8 mouse cellular contexts compared by ENCODE assay signal in the genomic region with DNA sequence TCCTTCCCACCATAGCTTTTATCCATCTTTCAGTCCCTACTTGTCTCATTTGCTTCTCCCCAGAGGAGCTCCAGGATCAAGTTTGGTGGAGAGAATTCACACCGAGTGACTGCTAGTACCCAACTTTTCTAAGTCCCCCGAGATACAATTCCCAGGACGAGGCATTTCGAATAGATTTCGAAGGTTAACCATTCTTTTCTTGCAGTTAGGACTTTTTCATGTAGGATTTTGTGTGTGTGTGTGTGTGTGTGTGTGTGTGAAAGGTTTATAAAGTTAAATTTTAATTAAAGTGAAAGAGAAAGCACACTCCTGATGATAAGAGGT. TPM values are rescaled to one million over a fixed set of nuclear protein-coding genes. Genes with fewer than 3 reads are reported as not detected.
DNase-seq lines count a peak whose midpoint lies in the region; ATAC-seq and TF ChIP-seq lines count a peak whose summit lies in the region.
"Had no signal": no experiment of that assay in that cellular context is flagged by ENCODE, and none has a peak within 500 bp of the region (broad histone marks: within the 10 kb centered on the region; RNA-seq: fewer than 3 reads in every experiment).

No protein-coding gene starts in this region.

- H3K4me3 ChIP-seq in lung, embryonic 15.5 days = peak overlapping the region; percentile 83
- H3K4me3 ChIP-seq in embryonic facial prominence, embryonic 14.5 days (ENCODE audit: low read depth, low read length) = peak overlapping the region; percentile 66
- H3K4me3 ChIP-seq in limb, embryonic 11.5 days (ENCODE audit: low read depth, low read length) = peak overlapping the region; percentile 71
- H3K4me3 ChIP-seq in small intestine, adult 2 months (ENCODE audit: low read depth, low read length) = peak overlapping the region; percentile 85

- ATAC-seq in lung, embryonic 15.5 days (ENCODE audit: borderline replicate concordance, extremely low read depth, low FRiP score, low TSS enrichment) = no peak
- no peak for ATAC-seq in embryonic facial prominence, embryonic 14.5 days (ENCODE audit: low read depth)
- ATAC-seq in limb, embryonic 11.5 days (ENCODE audit: insufficient number of reproducible peaks, low FRiP score, low TSS enrichment, low read depth) = no peak

- TF ChIP-seq CTCF in small intestine, adult 2 months (IDR thresholded peaks at IDR 0.05; ENCODE audit: extremely low read depth, insufficient read length, insufficient replicate concordance, low read depth, low read length) = no peak

- peaks cover 6% of the 10 kb centered on the region; the same call in 1 of the 2 replicates for H3K36me3 ChIP-seq in lung, embryonic 15.5 days
- H3K36me3 ChIP-seq in embryonic facial prominence, embryonic 14.5 days (ENCODE audit: control insufficient read depth, insufficient read depth, low read length) = peaks cover 9% of the 10 kb centered on the region
- H3K36me3 ChIP-seq in limb, embryonic 11.5 days (ENCODE audit: control insufficient read depth, insufficient read depth, low read length) = peaks cover 2% of the 10 kb centered on the region; the same call in 1 of the 2 replicates
- H3K36me3 ChIP-seq in small intestine, adult 2 months (ENCODE audit: control insufficient read depth, insufficient read depth, low read length) = 0 out of 2 replicates have a peak, but pooled peaks cover 4% of the 10 kb centered on the region

- H3K27ac ChIP-seq in lung, embryonic 15.5 days = peak overlapping the region; percentile 95; the same call in 1 of the 2 replicates
- peak overlapping the region; percentile 92 for H3K27ac ChIP-seq in embryonic facial prominence, embryonic 14.5 days (replicated peaks; ENCODE audit: low read depth, low read length)
- H3K27ac ChIP-seq in limb, embryonic 11.5 days (replicated peaks; ENCODE audit: low read depth, low read length) = no peak overlapping the region
- H3K27ac ChIP-seq in small intestine, adult 2 months (ENCODE audit: insufficient read depth, low read depth, low read length) = peak overlapping the region; percentile 94

- no peaks in the 10 kb centered on the region for H3K27me3 ChIP-seq in lung, embryonic 15.5 days
- no peaks in the 10 kb centered on the region for H3K27me3 ChIP-seq in embryonic facial prominence, embryonic 14.5 days (replicated peaks; ENCODE audit: control insufficient read depth, insufficient read depth, low read length)
- H3K27me3 ChIP-seq in limb, embryonic 11.5 days (ENCODE audit: control insufficient read depth, insufficient read depth, low read length) = no peaks in the 10 kb centered on the region
- H3K27me3 ChIP-seq in small intestine, adult 2 months (ENCODE audit: control insufficient read depth, insufficient read depth, low read length) = no peaks in the 10 kb centered on the region

- H3K9ac ChIP-seq in lung, embryonic 15.5 days = peak overlapping the region; percentile 65
- peak overlapping the region; percentile 66 for H3K9ac ChIP-seq in embryonic facial prominence, embryonic 14.5 days (ENCODE audit: low read depth, low read length)
- H3K9ac ChIP-seq in limb, embryonic 11.5 days (ENCODE audit: low read length) = peak overlapping the region; percentile 69

- TF ChIP-seq POLR2A in small intestine, adult 2 months (IDR thresholded peaks at IDR 0.05; ENCODE audit: low read depth, low read length) = no peak

- no peaks in the 10 kb centered on the region for H3K9me3 ChIP-seq in lung, embryonic 15.5 days
- H3K9me3 ChIP-seq in embryonic facial prominence, embryonic 14.5 days (ENCODE audit: control insufficient read depth, low read length) = no peaks in the 10 kb centered on the region
- no peaks in the 10 kb centered on the region for H3K9me3 ChIP-seq in limb, embryonic 11.5 days (ENCODE audit: control insufficient read depth, low read length)

- H3K4me2 ChIP-seq in lung, embryonic 15.5 days = peak overlapping the region; percentile 68
- peak overlapping the region; percentile 60 for H3K4me2 ChIP-seq in embryonic facial prominence, embryonic 14.5 days (ENCODE audit: low read depth, low read length)
- H3K4me2 ChIP-seq in limb, embryonic 11.5 days (ENCODE audit: low read depth, severe bottlenecking) = peak overlapping the region; percentile 55

- DNase-seq in lung, postnatal 36 days = no peak
- DNase-seq in embryonic facial prominence, embryonic 14.5 days (ENCODE audit: low spot score) = no peak
- DNase-seq in limb, embryonic 11.5 days (ENCODE audit: low spot score) = no peak
- no peak for DNase-seq in right cerebral cortex, adult 2 months (ENCODE audit: low spot score in 2 of 2)
- DNase-seq in B cell, adult 2 months = no peak
- DNase-seq: lung, adult 18-20 months had no signal

- peaks cover 15% of the 10 kb centered on the region for H3K4me1 ChIP-seq in lung, embryonic 15.5 days
- H3K4me1 ChIP-seq in embryonic facial prominence, embryonic 14.5 days (ENCODE audit: control insufficient read depth, insufficient read depth, low read length) = no peaks in the 10 kb centered on the region
- H3K4me1 ChIP-seq in limb, embryonic 11.5 days (ENCODE audit: control insufficient read depth, insufficient read depth, low read length) = peaks cover 7% of the 10 kb centered on the region; the same call in 1 of the 2 replicates
- peaks cover 5% of the 10 kb centered on the region; the same call in 1 of the 2 replicates for H3K4me1 ChIP-seq in small intestine, adult 2 months (ENCODE audit: control insufficient read depth, insufficient read depth, insufficient read length, low read length)

- WGBS in lung, embryonic 15.5 days = 17% methylated on average over 5 of the region's 5 CpGs
- 19% methylated on average over 5 of the region's 5 CpGs for WGBS in embryonic facial prominence, embryonic 14.5 days
- 29% methylated on average over 5 of the region's 5 CpGs for WGBS in limb, embryonic 11.5 days
- WGBS in small intestine, adult 2 months = 6% methylated on average over 5 of the region's 5 CpGs

RNA-seq across cellular contexts. Expression of a gene that starts 0.7 kb away (rescaled TPM):
- 34.8 and 39.0 TPM in 2 replicates for polyA plus RNA-seq in lung, embryonic 15.5 days (2015; fragmentation: Nextera tagmentation; extraction: Ambion mirVana)
- 42.9 and 44.6 TPM in 2 replicates for polyA plus RNA-seq in embryonic facial prominence, embryonic 14.5 days (2014; fragmentation: Nextera tagmentation; extraction: Ambion mirVana)
- polyA plus RNA-seq in limb, embryonic 11.5 days (2014; fragmentation: Nextera tagmentation; extraction: Ambion mirVana) = 38.3 and 39.1 TPM in 2 replicates
- polyA plus RNA-seq in small intestine, adult 2 months (2012; rRNA removed) = 5.8 and 8.5 TPM in 2 replicates

RNA-seq across cellular contexts. Expression of a gene that starts 39.8 kb away (rescaled TPM):
- polyA plus RNA-seq in lung, embryonic 15.5 days (2015; fragmentation: Nextera tagmentation; extraction: Ambion mirVana) = 27.3 and 29.3 TPM in 2 replicates
- 24.6 and 24.7 TPM in 2 replicates for polyA plus RNA-seq in embryonic facial prominence, embryonic 14.5 days (2014; fragmentation: Nextera tagmentation; extraction: Ambion mirVana)
- polyA plus RNA-seq in limb, embryonic 11.5 days (2014; fragmentation: Nextera tagmentation; extraction: Ambion mirVana) = 37.3 and 41.7 TPM in 2 replicates
- polyA plus RNA-seq in small intestine, adult 2 months (2012; rRNA removed) = 1.2 and 2.3 TPM in 2 replicates

RNA-seq across cellular contexts. Expression of a gene that starts 54.3 kb away (rescaled TPM):
- polyA plus RNA-seq in lung, embryonic 15.5 days (2015; fragmentation: Nextera tagmentation; extraction: Ambion mirVana) = not detected in 2 replicates
- polyA plus RNA-seq in embryonic facial prominence, embryonic 14.5 days (2014; fragmentation: Nextera tagmentation; extraction: Ambion mirVana) = not detected in 2 replicates
- polyA plus RNA-seq in limb, embryonic 11.5 days (2014; fragmentation: Nextera tagmentation; extraction: Ambion mirVana) = not detected in 2 replicates
- polyA plus RNA-seq in small intestine, adult 2 months (2012; rRNA removed) = not detected in 2 replicates
